Mouse (Mus musculus) intestine, embryonic 14.5 days (tissue): ENCODE data around the gene Dscam. TPM values are rescaled to one million over a fixed set of nuclear protein-coding genes. Genes with fewer than 3 reads are reported as not detected.

Source experiments
- ATAC-seq: fragments of 200-750 bp; cut with Nextera tagmentation; replicated peaks from 2 replicates; pipeline ENCODE4 v1.8.0; 2017; ENCODE audit warnings: low read depth, moderate number of reproducible peaks, moderate TSS enrichment, moderate library complexity; ENCODE audit not compliant: low FRiP score, low TSS enrichment
- DNase-seq: peaks from one replicate; pipeline ENCODE4 v3.0.0-alpha.2; 2018; ENCODE audit warnings: low spot score
- H3K27ac ChIP-seq: fragments of 300-500 bp; sonication (generic); 2 replicates; pipeline ENCODE4 v1.5.1; 2014; ENCODE audit warnings: low read depth, mild to moderate bottlenecking, control low read depth
- H3K27me3 ChIP-seq: fragments of 300-500 bp; sonication (generic); replicated peaks from 2 replicates; pipeline ENCODE4 v1.6.1; 2014; ENCODE audit warnings: low read length, control low read depth; ENCODE audit not compliant: control insufficient read depth, insufficient read depth
- H3K36me3 ChIP-seq: fragments of 300-500 bp; sonication (generic); 2 replicates; pipeline ENCODE4 v1.6.1; 2014; ENCODE audit warnings: low read length, control low read depth; ENCODE audit not compliant: control insufficient read depth, insufficient read depth
- H3K4me1 ChIP-seq: fragments of 300-500 bp; sonication (generic); replicated peaks from 2 replicates; pipeline ENCODE4 v1.6.1; 2014; ENCODE audit warnings: low read length, control low read depth, mixed read lengths; ENCODE audit not compliant: control insufficient read depth, insufficient read depth
- H3K4me2 ChIP-seq: fragments of 300-500 bp; sonication (generic); 2 replicates; pipeline ENCODE4 v1.6.1; 2014; ENCODE audit warnings: low read length
- H3K4me3 ChIP-seq: fragments of 300-500 bp; sonication (generic); 2 replicates; pipeline ENCODE4 v1.5.1; 2014; ENCODE audit warnings: low read depth, low read length, control low read depth, mixed read lengths
- H3K9ac ChIP-seq: fragments of 300-500 bp; sonication (generic); 2 replicates; pipeline ENCODE4 v1.6.1; 2014; ENCODE audit warnings: mild to moderate bottlenecking, low read length
- H3K9me3 ChIP-seq: fragments of 300-500 bp; sonication (generic); 2 replicates; pipeline ENCODE4 v1.6.1; 2016; ENCODE audit warnings: low read length, control low read depth; ENCODE audit not compliant: control insufficient read depth
- WGBS: fragments of 180-500 bp; shearing (Covaris S2); extraction: QIAGEN DNeasy Blood & Tissue Kit; methylation state at CpG from one replicate; pipeline ENCODE4 v1.1.7; 2014; 5-methylcytosine and 5-hydroxymethylcytosine counted together
- polyA plus RNA-seq: library from polyadenylated mRNA; unstranded; fragments of >200 nt; fragmentation: Nextera tagmentation; extraction: Ambion mirVana; gene quantifications from 2 replicates; pipeline ENCODE4 v1.2.1, GENCODE M21; 2014

Dscam gene
- polyA plus RNA-seq, 1 experiment from 2014 or later: 0.37 TPM

GRCm38 (mm10) chr16:96795431-96795830, 375.1 kb downstream of the Dscam start:
- 29% methylated on average over 2 of the region's 2 CpGs for WGBS
- H3K27ac ChIP-seq: no peak overlapping the region
- ATAC-seq: no peak
- no peak overlapping the region for H3K9ac ChIP-seq
- no peak overlapping the region for H3K4me2 ChIP-seq
- H3K27me3 ChIP-seq: no peaks in the 10 kb centered on the region
- H3K9me3 ChIP-seq: no peaks in the 10 kb centered on the region
- no peak overlapping the region for H3K4me3 ChIP-seq
- no peak for DNase-seq
- no peaks in the 10 kb centered on the region for H3K36me3 ChIP-seq
- no peaks in the 10 kb centered on the region for H3K4me1 ChIP-seq

- Histone ChIP-seq H3K9me3 (no peaks in the 10 kb centered on the region), H3K27ac (no peak overlapping the region), H3K36me3 (no peaks in the 10 kb centered on the region), H3K4me1 (no peaks in the 10 kb centered on the region), H3K9ac (no peak overlapping the region), H3K4me2 (no peak overlapping the region), H3K4me3 (no peak overlapping the region), H3K27me3 (no peaks in the 10 kb centered on the region)
- ATAC-seq (no peak), DNase-seq (no peak)
- 73% methylated on average over 2 of the region's 2 CpGs for WGBS
Measured at GRCm38 (mm10) chr16:96791307-96791706, 379.2 kb downstream of the Dscam start.

- WGBS: 70% methylated on average over 5 of the region's 5 CpGs
- no peak for DNase-seq
Measured at GRCm38 (mm10) chr16:96788286-96788685, 382.3 kb downstream of the Dscam start.

GRCm38 (mm10) chr16:96779021-96779420, 391.5 kb downstream of the Dscam start:
- H3K9me3 ChIP-seq: no peaks in the 10 kb centered on the region
- H3K4me3 ChIP-seq: no peak overlapping the region
- 65% methylated on average over 5 of the region's 5 CpGs for WGBS

More at GRCm38 (mm10) chr16:96788286-96788685, 382.3 kb downstream of the Dscam start:
- Histone ChIP-seq H3K27ac (no peak overlapping the region), H3K9me3 (no peaks in the 10 kb centered on the region), H3K4me3 (no peak overlapping the region), H3K27me3 (no peaks in the 10 kb centered on the region), H3K9ac (no peak overlapping the region), H3K4me2 (no peak overlapping the region), H3K4me1 (no peaks in the 10 kb centered on the region), H3K36me3 (no peaks in the 10 kb centered on the region)
- no peak for ATAC-seq

GRCm38 (mm10) chr16:96774245-96774644, 396.3 kb downstream of the Dscam start:
- DNase-seq (no peak), ATAC-seq (no peak)
- Histone ChIP-seq H3K4me3 (no peak overlapping the region), H3K4me2 (no peak overlapping the region), H3K36me3 (no peaks in the 10 kb centered on the region), H3K27ac (no peak overlapping the region), H3K27me3 (no peaks in the 10 kb centered on the region), H3K4me1 (no peaks in the 10 kb centered on the region), H3K9me3 (no peaks in the 10 kb centered on the region), H3K9ac (no peak overlapping the region)
- 88% methylated on average over 1 of the region's 1 CpGs for WGBS

More at GRCm38 (mm10) chr16:96779021-96779420, 391.5 kb downstream of the Dscam start:
- Histone ChIP-seq H3K9ac (no peak overlapping the region), H3K4me2 (no peak overlapping the region), H3K4me1 (no peaks in the 10 kb centered on the region), H3K27me3 (no peaks in the 10 kb centered on the region), H3K27ac (no peak overlapping the region), H3K36me3 (no peaks in the 10 kb centered on the region)
- ATAC-seq (no peak), DNase-seq (no peak)

GRCm38 (mm10) chr16:96767985-96768384, 402.6 kb downstream of the Dscam start:
- Histone ChIP-seq H3K27ac (no peak overlapping the region), H3K4me3 (no peak overlapping the region), H3K4me1 (no peaks in the 10 kb centered on the region), H3K27me3 (no peaks in the 10 kb centered on the region), H3K4me2 (no peak overlapping the region), H3K9me3 (no peaks in the 10 kb centered on the region), H3K36me3 (no peaks in the 10 kb centered on the region), H3K9ac (no peak overlapping the region)
- 37% methylated on average over 3 of the region's 3 CpGs for WGBS
- ATAC-seq: no peak
- DNase-seq: no peak

- no peak for DNase-seq
- Histone ChIP-seq H3K4me2 (no peak overlapping the region), H3K27me3 (no peaks in the 10 kb centered on the region), H3K36me3 (no peaks in the 10 kb centered on the region), H3K9me3 (no peaks in the 10 kb centered on the region), H3K4me1 (no peaks in the 10 kb centered on the region), H3K27ac (no peak overlapping the region), H3K9ac (no peak overlapping the region), H3K4me3 (no peak overlapping the region)
- WGBS: 54% methylated on average over 4 of the region's 4 CpGs
- no peak for ATAC-seq
Measured at GRCm38 (mm10) chr16:96767508-96767907, 403.0 kb downstream of the Dscam start.

GRCm38 (mm10) chr16:96761225-96761624, 409.3 kb downstream of the Dscam start:
- Histone ChIP-seq H3K4me1 (no peaks in the 10 kb centered on the region), H3K4me2 (no peak overlapping the region), H3K9ac (no peak overlapping the region), H3K9me3 (no peaks in the 10 kb centered on the region), H3K36me3 (no peaks in the 10 kb centered on the region), H3K27me3 (0 out of 2 replicates have a peak, but pooled peaks cover 2% of the 10 kb centered on the region), H3K4me3 (no peak overlapping the region), H3K27ac (no peak overlapping the region)
- WGBS: 40% methylated on average over 12 of the region's 12 CpGs
- DNase-seq (no peak), ATAC-seq (no peak)

GRCm38 (mm10) chr16:96759081-96759603, 411.4 kb downstream of the Dscam start:
- Histone ChIP-seq H3K9ac (no peak overlapping the region), H3K4me3 (no peak overlapping the region), H3K27me3 (0 out of 2 replicates have a peak, but pooled peaks cover 2% of the 10 kb centered on the region), H3K4me2 (no peak overlapping the region), H3K4me1 (no peaks in the 10 kb centered on the region), H3K27ac (no peak overlapping the region), H3K36me3 (no peaks in the 10 kb centered on the region), H3K9me3 (no peaks in the 10 kb centered on the region)
- ATAC-seq: no peak
- no peak for DNase-seq
- WGBS: 58% methylated on average over 5 of the region's 5 CpGs
